Mouse (Mus musculus) liver, adult 2 months (tissue): ENCODE data around the gene Ing4.

ENCODE experiments used
- CTCF ChIP-seq: fragments of 200-500 bp; IDR thresholded peaks from 2 replicates; pipeline ENCODE4 v1.5.1; 2011; ENCODE audit warnings: low read depth, low read length, control low read depth
- POLR2A ChIP-seq: fragments of 200-500 bp; IDR thresholded peaks from 2 replicates; pipeline ENCODE4 v1.6.1; 2011; ENCODE audit warnings: low read length, control low read depth; ENCODE audit not compliant: insufficient read depth; ENCODE audit errors: extremely low read depth

DNA sequence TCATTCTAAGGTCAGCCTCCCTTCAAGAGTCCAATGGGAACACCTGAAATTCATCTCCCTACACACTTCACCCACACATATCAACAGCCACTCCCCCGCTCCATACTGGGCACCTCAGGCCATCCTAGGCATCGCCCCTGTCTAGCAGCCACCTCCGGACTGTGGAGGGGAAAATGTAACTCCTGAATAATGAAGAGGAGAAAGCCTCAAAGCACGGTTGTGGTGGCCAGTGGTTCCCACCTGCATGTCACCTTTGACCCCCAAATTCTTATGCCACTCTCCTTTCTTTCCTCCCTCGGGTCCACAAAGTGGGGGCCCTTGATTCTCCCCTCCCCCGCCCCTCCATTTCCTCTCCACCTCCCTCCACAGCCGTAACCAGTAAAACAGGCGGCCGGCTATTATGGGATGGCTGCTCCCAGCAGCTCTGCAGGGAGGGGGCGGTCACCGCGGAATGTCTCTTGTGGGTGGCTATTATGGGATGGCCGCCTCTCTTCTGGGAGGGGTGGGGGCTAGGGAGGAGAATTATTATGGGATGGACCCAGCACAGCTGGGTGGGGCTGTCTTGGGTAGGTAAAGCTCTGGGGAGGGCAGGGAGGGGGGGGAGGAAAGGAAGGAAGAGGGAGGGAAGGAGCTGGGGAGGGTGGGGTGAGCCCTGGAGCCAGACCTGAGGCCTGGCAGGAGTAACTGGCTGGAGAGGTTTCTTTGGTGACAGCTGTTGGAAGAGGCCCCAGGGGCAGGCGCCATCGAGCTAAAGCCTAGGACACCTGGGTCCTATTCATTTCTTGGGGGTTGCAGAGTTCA is 50.2 kb downstream of the Ing4 start:
- TF ChIP-seq POLR2A (no peak), CTCF (no peak)
